Comparison of ENCODE assay signal across 12 mouse cellular contexts in the genomic region with DNA sequence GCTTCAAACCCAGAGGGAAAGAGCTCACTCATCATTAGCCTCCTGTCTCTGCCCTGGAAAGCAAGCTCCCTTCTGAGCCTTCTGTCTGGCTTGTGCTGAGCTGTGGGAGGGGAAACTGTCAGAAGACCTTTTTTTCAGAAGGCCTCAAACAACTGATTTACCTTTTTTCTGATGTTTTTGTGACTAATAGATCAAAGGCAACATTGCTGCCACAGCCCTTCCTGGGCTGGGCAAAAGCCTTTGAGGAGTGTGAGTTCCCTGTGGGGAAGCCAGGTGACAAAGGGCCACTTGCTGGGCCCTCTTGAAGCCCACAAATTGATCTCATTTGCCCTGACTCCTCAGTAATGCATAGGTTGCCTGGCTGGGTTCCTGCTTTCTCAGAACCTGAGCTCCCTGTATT. TPM values are rescaled to one million over a fixed set of nuclear protein-coding genes. Genes with fewer than 3 reads are reported as not detected.
DNase-seq lines count a peak whose midpoint lies in the region; ATAC-seq lines count a peak whose summit lies in the region.
"Had no signal": no experiment of that assay in that cellular context is flagged by ENCODE, and none has a peak within 500 bp of the region (broad histone marks: within the 10 kb centered on the region; RNA-seq: fewer than 3 reads in every experiment).

No protein-coding gene starts in this region.

- ATAC-seq in activated CD4-positive, CD25-positive, alpha-beta regulatory T cell, adult 4 months = peak; percentile 95
- ATAC-seq in inflammation-experienced regulatory T-cells, adult 6 months = peak; percentile 84

- DNase-seq in T-cell, adult 2 months (ENCODE audit: low spot score) = peak; percentile 52
- peak; percentile 44 for DNase-seq in ZHBTc4 (ENCODE audit: low read depth, low spot score)
- peak; percentile 88 for DNase-seq in heart, adult 11 months

RNA-seq across cellular contexts. Expression of gene Smok2a, which starts 12.5 kb away (rescaled TPM):
- polyA plus RNA-seq in activated CD4-positive, CD25-positive, alpha-beta regulatory T cell, adult 4 months (2017; shearing (Covaris generic)) = not detected
- polyA plus RNA-seq in inflammation-experienced regulatory T-cells, adult 6 months (2017; shearing (Covaris generic)) = not detected
- polyA plus RNA-seq: adrenal gland, adult 2 months; brain, embryonic 14.5 days; C2C12; CD4-positive, CD25-positive, alpha-beta regulatory T cell, adult 4 months; cerebellum, adult 2 months; G1E; Patski had no signal

RNA-seq across cellular contexts. Expression of gene Smok2b, which starts 21.6 kb away (rescaled TPM):
- polyA plus RNA-seq in activated CD4-positive, CD25-positive, alpha-beta regulatory T cell, adult 4 months (2017; shearing (Covaris generic)) = under 1 TPM in 1 of 2 experiments, not detected in 1; 0.28 TPM
- polyA plus RNA-seq in inflammation-experienced regulatory T-cells, adult 6 months (2017; shearing (Covaris generic)) = not detected
- polyA plus RNA-seq: adrenal gland, adult 2 months; brain, embryonic 14.5 days; C2C12; CD4-positive, CD25-positive, alpha-beta regulatory T cell, adult 4 months; cerebellum, adult 2 months; G1E; Patski had no signal

Comparison
In these comparisons a context has a peak if more than half of its experiments do, and no peak if none do; other contexts are left out.
1. Peak in every context shown above with its lines: DNase-seq and ATAC-seq.